Mouse (Mus musculus) testis, adult 2 months (tissue): ENCODE measurements around the gene Tor3a.

Source experiments
- CTCF ChIP-seq: fragments of 200-500 bp; IDR thresholded peaks from 2 replicates; pipeline ENCODE4 v1.5.1; 2012; ENCODE audit warnings: low read depth, mild to moderate bottlenecking, inconsistent platforms, low read length, moderate library complexity; ENCODE audit not compliant: control insufficient read depth, insufficient read depth, insufficient replicate concordance
- POLR2A ChIP-seq: fragments of 200-500 bp; IDR thresholded peaks from 2 replicates; pipeline ENCODE4 v1.6.1; 2012; ENCODE audit warnings: low read depth, mild to moderate bottlenecking, inconsistent platforms, low read length, moderate library complexity; ENCODE audit not compliant: control insufficient read depth

DNA sequence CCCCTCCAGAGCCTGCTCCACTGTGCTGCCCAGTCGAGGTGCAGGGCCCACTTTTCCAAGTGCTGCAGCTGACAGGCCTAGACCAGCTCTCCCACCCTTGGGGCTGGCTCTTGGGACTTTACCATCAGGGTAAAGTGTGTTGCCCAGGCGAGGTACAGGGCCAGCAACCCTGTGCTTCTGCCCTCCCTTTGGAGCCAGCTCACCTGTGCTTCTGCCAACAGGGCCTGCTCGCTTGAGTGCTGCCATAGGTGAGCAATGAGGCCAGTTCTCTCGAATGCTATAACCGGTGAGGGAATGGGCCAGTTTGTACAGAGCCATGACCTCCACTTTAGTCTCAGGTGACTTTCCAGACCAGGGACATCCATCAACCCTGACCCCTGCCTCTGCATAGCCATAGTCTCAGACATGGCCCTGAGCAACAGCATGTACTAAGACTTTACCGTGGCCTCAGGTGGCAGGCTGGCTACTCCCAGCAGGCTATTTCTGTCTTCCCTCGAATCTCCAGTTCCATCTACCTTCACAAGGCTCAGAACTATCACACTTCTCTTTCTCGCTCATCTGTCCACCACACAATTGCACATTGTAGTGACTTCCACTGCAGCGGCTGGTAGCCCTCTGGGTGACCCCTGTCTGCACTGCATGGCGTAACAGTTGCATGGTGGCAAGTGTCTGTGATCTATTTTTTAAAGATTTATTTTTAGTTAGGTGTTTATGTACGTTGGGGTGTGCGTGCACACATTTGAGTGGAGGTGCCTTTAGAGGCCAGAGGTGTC is 68.9 kb downstream of the Tor3a start:
- no peak for TF ChIP-seq POLR2A
- no peak for TF ChIP-seq CTCF
